Mouse (Mus musculus) small intestine, adult 2 months (tissue): ENCODE results near the gene C1qtnf1.

ENCODE experiments used
- CTCF ChIP-seq: fragments of 200-500 bp; IDR thresholded peaks from 2 replicates; pipeline ENCODE4 v1.5.1; 2012; ENCODE audit warnings: low read depth, mild to moderate bottlenecking, control low read depth, inconsistent platforms, low read length, moderate library complexity, mixed read lengths; ENCODE audit not compliant: insufficient replicate concordance, insufficient read length; ENCODE audit errors: extremely low read depth
- POLR2A ChIP-seq: fragments of 200-500 bp; IDR thresholded peaks from 2 replicates; pipeline ENCODE4 v1.6.1; 2012; ENCODE audit warnings: low read depth, mild to moderate bottlenecking, control low read depth, inconsistent platforms, low read length, moderate library complexity

DNA sequence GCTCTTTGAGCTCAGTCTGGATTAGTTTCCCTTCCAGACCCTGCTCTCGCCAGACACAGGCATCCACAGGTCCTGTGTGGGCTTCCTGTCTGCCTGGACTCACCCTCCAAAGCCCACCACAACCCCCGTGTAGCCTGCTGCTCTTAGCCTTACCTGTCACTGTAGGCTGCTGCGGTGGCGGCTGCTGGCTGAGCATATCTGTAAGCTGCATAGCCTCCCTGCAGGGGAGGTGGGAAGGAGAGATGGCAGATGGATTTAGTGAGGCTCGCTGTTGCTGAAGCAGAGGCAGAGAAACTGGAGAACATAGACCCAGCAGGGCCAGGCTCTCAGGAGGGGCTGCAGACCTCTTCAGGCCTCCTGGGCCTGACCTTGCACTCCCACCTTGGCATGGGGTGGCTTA is 67.1 kb downstream of the C1qtnf1 start:
- TF ChIP-seq CTCF = no peak
- TF ChIP-seq POLR2A = no peak
